Mouse (Mus musculus) adrenal gland, adult (tissue): ENCODE data around the gene Npvf.
"Not testable (repeated sequence)": the region's sequence is repeated elsewhere in the genome, so short reads cannot be mapped to it uniquely, and the experiment has no call there.

Experiments used
- DNase-seq, 2 experiments: peaks; one replicate each; pipeline ENCODE4 v3.0.0; 2022 to 2023; ENCODE audit warnings: low spot score in 1 of 2; ENCODE audit not compliant: inconsistent age in 2 of 2

Gene Npvf

GRCm38 (mm10) chr6:50640377-50640776 is 13.9 kb downstream of the Npvf start:
- DNase-seq = peak in 1 of 2 experiments; percentile 48

- peak; percentile 10 to 53 for DNase-seq
These were observed 14.6 kb downstream of the Npvf start for GRCm38 (mm10) chr6:50639656-50640055.

- not testable (repeated sequence) for DNase-seq
These were observed 28.1 kb downstream of the Npvf start for GRCm38 (mm10) chr6:50626170-50626569.

- DNase-seq = not testable (repeated sequence)
These were observed 36.0 kb downstream of the Npvf start for GRCm38 (mm10) chr6:50618273-50618672.

- peak in 1 of 2 experiments; percentile 50 for DNase-seq
These were observed 52.6 kb downstream of the Npvf start for GRCm38 (mm10) chr6:50601620-50602019.
